Mouse (Mus musculus) embryonic facial prominence, embryonic 14.5 days (tissue): ENCODE results near the gene Fam71e1. TPM values are rescaled to one million over a fixed set of nuclear protein-coding genes. Genes with fewer than 3 reads are reported as not detected.

Experiments
- ATAC-seq: fragments of 200-750 bp; cut with Nextera tagmentation; 2 replicates; pipeline ENCODE4 v1.8.0; 2017; ENCODE audit warnings: low read depth, moderate number of reproducible peaks, moderate TSS enrichment
- DNase-seq: peaks from one replicate; pipeline ENCODE4 v3.0.0-alpha.2; 2015; ENCODE audit warnings: low spot score
- H3K27ac ChIP-seq: fragments of 300-500 bp; sonication (generic); replicated peaks from 2 replicates; pipeline ENCODE4 v1.5.1; 2014; ENCODE audit warnings: low read depth, mild to moderate bottlenecking, low read length, moderate library complexity
- H3K27me3 ChIP-seq: fragments of 300-500 bp; sonication (generic); replicated peaks from 2 replicates; pipeline ENCODE4 v1.6.1; 2014; ENCODE audit warnings: low read length; ENCODE audit not compliant: control insufficient read depth, insufficient read depth
- H3K36me3 ChIP-seq: fragments of 300-500 bp; sonication (generic); 2 replicates; pipeline ENCODE4 v1.6.1; 2014; ENCODE audit warnings: low read length, mixed read lengths; ENCODE audit not compliant: control insufficient read depth, insufficient read depth
- H3K4me1 ChIP-seq: fragments of 300-500 bp; sonication (generic); 2 replicates; pipeline ENCODE4 v1.6.1; 2014; ENCODE audit warnings: antibody characterized with exemption, low read length; ENCODE audit not compliant: control insufficient read depth, insufficient read depth
- H3K4me2 ChIP-seq: fragments of 300-500 bp; sonication (generic); 2 replicates; pipeline ENCODE4 v1.6.1; 2014; ENCODE audit warnings: low read depth, mild to moderate bottlenecking, low read length, moderate library complexity, mixed read lengths
- H3K4me3 ChIP-seq: fragments of 300-500 bp; sonication (generic); 2 replicates; pipeline ENCODE4 v1.5.1; 2014; ENCODE audit warnings: low read depth, mild to moderate bottlenecking, low read length
- H3K9ac ChIP-seq: fragments of 300-500 bp; sonication (generic); 2 replicates; pipeline ENCODE4 v1.6.1; 2014; ENCODE audit warnings: low read depth, mild to moderate bottlenecking, low read length, moderate library complexity, mixed read lengths
- H3K9me3 ChIP-seq: fragments of 300-500 bp; sonication (generic); 2 replicates; pipeline ENCODE4 v1.6.1; 2016; ENCODE audit warnings: low read length; ENCODE audit not compliant: control insufficient read depth
- WGBS: fragments of 180-500 bp; shearing (Covaris S2); extraction: QIAGEN DNeasy Blood & Tissue Kit; methylation state at CpG from one replicate; pipeline ENCODE4 v1.1.7; 2014; 5-methylcytosine and 5-hydroxymethylcytosine counted together
- polyA plus RNA-seq: library from polyadenylated mRNA; unstranded; fragments of >200 nt; fragmentation: Nextera tagmentation; extraction: Ambion mirVana; gene quantifications from 2 replicates; pipeline ENCODE4 v1.2.1, GENCODE M21; 2014

Fam71e1 gene
- polyA plus RNA-seq, 1 experiment from 2014 or later, result 5.4 TPM

DNA sequence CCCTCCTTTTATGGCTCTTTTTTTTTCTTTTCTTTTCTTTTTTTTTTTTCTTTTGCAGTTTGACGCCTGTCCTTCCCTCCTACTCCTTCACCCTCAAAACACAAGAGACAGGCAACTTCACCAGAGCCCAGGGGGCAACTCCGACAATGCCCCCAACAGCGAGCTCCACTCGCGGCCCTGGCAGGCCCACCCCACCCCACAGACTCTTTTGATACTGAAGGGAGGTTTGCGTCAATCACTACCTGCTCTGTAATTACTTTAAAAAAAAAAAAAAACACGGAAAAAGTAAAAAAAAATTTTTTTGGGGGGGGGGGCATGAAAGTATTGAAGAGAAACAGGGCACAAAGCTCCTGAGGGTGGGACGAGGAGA, 33.3 kb upstream of the Fam71e1 start:
- DNase-seq, result no peak
- H3K4me2 ChIP-seq, result peak overlapping the region; percentile 50; the same call in 1 of the 2 replicates
- WGBS, result 29% methylated on average over 8 of the region's 8 CpGs
- H3K4me3 ChIP-seq, result peak overlapping the region; percentile 24; the same call in 1 of the 2 replicates
- no peaks in the 10 kb centered on the region for H3K9me3 ChIP-seq
- ATAC-seq, result no peak
- H3K27ac ChIP-seq, result no peak overlapping the region
- H3K4me1 ChIP-seq, result no peaks in the 10 kb centered on the region
- H3K27me3 ChIP-seq, result peaks cover 40% of the 10 kb centered on the region
- no peak overlapping the region for H3K9ac ChIP-seq
- 0 out of 2 replicates have a peak, but pooled peaks cover 9% of the 10 kb centered on the region for H3K36me3 ChIP-seq

DNA sequence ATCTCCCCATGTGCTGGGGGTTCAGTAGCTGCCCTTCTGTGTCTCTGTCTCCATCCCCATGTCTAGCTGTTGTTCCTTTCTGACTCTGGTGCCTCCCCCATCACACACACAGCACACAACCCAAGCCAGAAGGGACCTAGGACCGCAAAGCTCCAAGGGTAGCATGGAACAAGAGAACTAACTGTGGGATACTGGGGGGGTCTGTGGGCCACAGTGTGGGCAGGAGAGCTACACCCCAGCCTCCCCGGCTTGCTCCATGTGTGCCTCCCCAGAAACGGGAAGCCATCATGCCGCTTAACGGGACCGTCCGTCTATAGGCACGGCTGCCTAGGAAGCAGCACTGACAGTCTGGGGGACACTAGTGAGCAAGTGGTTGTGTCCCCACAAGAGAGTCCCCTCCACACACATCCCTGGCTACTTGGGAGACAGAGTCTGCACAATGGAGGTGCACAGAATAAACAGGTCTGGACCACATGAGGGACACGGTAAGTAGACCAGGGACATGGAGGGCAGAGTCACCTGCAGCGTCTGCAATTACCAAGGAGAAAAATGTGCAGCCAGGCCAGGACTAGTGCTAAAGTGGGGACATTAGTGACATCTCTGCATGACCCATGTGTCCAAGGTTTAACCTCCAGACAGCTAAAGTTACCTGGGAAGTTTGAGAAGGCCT, 32.7 kb upstream of the Fam71e1 start:
- no peak overlapping the region for H3K27ac ChIP-seq
- ATAC-seq (no peak), DNase-seq (no peak)
- 0 out of 2 replicates have a peak, but pooled peaks cover 9% of the 10 kb centered on the region for H3K36me3 ChIP-seq
- H3K4me1 ChIP-seq, result peaks cover 5% of the 10 kb centered on the region
- no peaks in the 10 kb centered on the region for H3K9me3 ChIP-seq
- no peak overlapping the region for H3K4me2 ChIP-seq
- no peak overlapping the region for H3K9ac ChIP-seq
- no peak overlapping the region for H3K4me3 ChIP-seq
- 86% methylated on average over 10 of the region's 10 CpGs for WGBS
- H3K27me3 ChIP-seq, result peaks cover 40% of the 10 kb centered on the region

GRCm38 (mm10) chr7:44464511-44464910, 31.9 kb upstream of the Fam71e1 start:
- Histone ChIP-seq H3K4me3 (no peak overlapping the region), H3K4me1 (peaks cover 9% of the 10 kb centered on the region), H3K36me3 (0 out of 2 replicates have a peak, but pooled peaks cover 13% of the 10 kb centered on the region), H3K9me3 (no peaks in the 10 kb centered on the region), H3K9ac (no peak overlapping the region), H3K27ac (no peak overlapping the region), H3K27me3 (peaks cover 40% of the 10 kb centered on the region), H3K4me2 (no peak overlapping the region)
- DNase-seq (no peak), ATAC-seq (no peak)
- 44% methylated on average over 4 of the region's 4 CpGs for WGBS

- no peak for DNase-seq
- H3K9me3 ChIP-seq, result no peaks in the 10 kb centered on the region
- no peak within 1 kb of the TSS for H3K4me3 ChIP-seq
- peaks cover 9% of the 10 kb centered on the region for H3K4me1 ChIP-seq
- 27% methylated on average over 1 of the region's 2 CpGs for WGBS
- peaks cover 40% of the 10 kb centered on the region for H3K27me3 ChIP-seq
- H3K27ac ChIP-seq, result no peak within 1 kb of the TSS
- ATAC-seq, result no peak
- no peak within 1 kb of the TSS for H3K9ac ChIP-seq
- H3K36me3 ChIP-seq, result 0 out of 2 replicates have a peak, but pooled peaks cover 15% of the 10 kb centered on the region
- no peak within 1 kb of the TSS for H3K4me2 ChIP-seq
Measured at GRCm38 (mm10) chr7:44465111-44465510, 31.3 kb upstream of the Fam71e1 start, which contains the start of gene Aspdh. Gene Aspdh, plus strand, starts transcription at chr7:44465391.

- no peak overlapping the region for H3K9ac ChIP-seq
Measured at GRCm38 (mm10) chr7:44466006-44466887, 30.1 kb upstream of the Fam71e1 start.

GRCm38 (mm10) chr7:44466888-44467311, 29.5 kb upstream of the Fam71e1 start:
- H3K9me3 ChIP-seq, result no peaks in the 10 kb centered on the region
- no peak overlapping the region for H3K9ac ChIP-seq
- DNase-seq, result no peak
- peak overlapping the region; percentile 80; the same call in 1 of the 2 replicates for H3K4me2 ChIP-seq
- H3K27me3 ChIP-seq, result peaks cover 22% of the 10 kb centered on the region
- H3K4me3 ChIP-seq, result no peak overlapping the region
- no peak overlapping the region for H3K27ac ChIP-seq
- H3K4me1 ChIP-seq, result peaks cover 9% of the 10 kb centered on the region
- 75% methylated on average over 15 of the region's 16 CpGs for WGBS
- H3K36me3 ChIP-seq, result 0 out of 2 replicates have a peak, but pooled peaks cover 15% of the 10 kb centered on the region
- no peak for ATAC-seq

More at GRCm38 (mm10) chr7:44466006-44466887, 30.1 kb upstream of the Fam71e1 start:
- peaks cover 29% of the 10 kb centered on the region for H3K27me3 ChIP-seq
- 76% methylated on average over 10 of the region's 10 CpGs for WGBS
- ATAC-seq (no peak), DNase-seq (no peak)
- no peaks in the 10 kb centered on the region for H3K9me3 ChIP-seq
- no peak overlapping the region for H3K4me2 ChIP-seq
- H3K4me1 ChIP-seq, result peaks cover 9% of the 10 kb centered on the region
- H3K36me3 ChIP-seq, result 0 out of 2 replicates have a peak, but pooled peaks cover 15% of the 10 kb centered on the region
- H3K27ac ChIP-seq, result no peak overlapping the region
- H3K4me3 ChIP-seq, result no peak overlapping the region

DNA sequence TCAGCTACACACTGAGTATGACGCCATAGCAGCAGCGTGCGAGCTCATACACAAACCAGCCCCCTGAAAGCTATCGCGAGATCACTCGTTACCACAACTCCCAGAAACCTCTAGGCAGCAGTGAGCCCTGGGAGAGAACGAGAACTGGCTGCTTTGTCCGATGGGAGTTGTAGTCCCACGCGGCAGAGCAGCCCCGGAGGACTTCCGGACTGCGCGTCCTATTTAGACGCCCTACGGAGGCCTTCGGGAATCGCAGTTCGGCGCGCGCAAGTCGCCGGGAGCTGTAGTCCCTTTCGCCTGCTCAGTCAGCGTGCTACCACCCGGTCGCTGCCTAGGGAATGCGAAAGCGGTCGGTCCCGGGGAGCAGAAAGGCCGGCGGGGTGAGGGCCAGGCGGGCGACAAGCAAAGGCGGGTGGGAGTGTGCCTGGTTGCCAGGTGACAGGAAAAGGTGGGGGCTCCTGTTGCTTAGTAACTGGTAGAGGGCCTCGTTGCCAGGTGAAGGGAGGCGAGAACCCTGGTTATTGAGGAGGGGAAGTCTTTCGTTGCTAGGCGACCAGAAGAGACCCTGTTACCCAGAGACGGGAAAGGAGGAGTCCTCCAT, 28.5 kb upstream of the Fam71e1 start, which contains the start of gene Josd2:
Gene Josd2, plus strand, starts transcription at position 170 of the 601 bp plus-strand sequence.
- H3K9ac ChIP-seq, result peak within 1 kb of the TSS; percentile 86
- peak; percentile 99 for DNase-seq
- H3K4me2 ChIP-seq, result peak within 1 kb of the TSS; percentile 80
- under 1% methylated on average over 41 of the region's 42 CpGs for WGBS
- H3K27me3 ChIP-seq, result peaks cover 12% of the 10 kb centered on the region
- no peaks in the 10 kb centered on the region for H3K9me3 ChIP-seq
- H3K4me1 ChIP-seq, result peaks cover 9% of the 10 kb centered on the region
- peak within 1 kb of the TSS; percentile 76 for H3K4me3 ChIP-seq
- ATAC-seq, result peak; percentile 97
- peak within 1 kb of the TSS; percentile 75; the same call in 1 of the 2 replicates for H3K27ac ChIP-seq
- H3K36me3 ChIP-seq, result 0 out of 2 replicates have a peak, but pooled peaks cover 9% of the 10 kb centered on the region
